Mouse (Mus musculus) right cerebral cortex, postnatal 14 days (tissue): ENCODE data around the gene Pqbp1.

ENCODE experiments used
- DNase-seq: peaks from one replicate; pipeline ENCODE4 v3.0.0; 2022

The Pqbp1 gene

DNA sequence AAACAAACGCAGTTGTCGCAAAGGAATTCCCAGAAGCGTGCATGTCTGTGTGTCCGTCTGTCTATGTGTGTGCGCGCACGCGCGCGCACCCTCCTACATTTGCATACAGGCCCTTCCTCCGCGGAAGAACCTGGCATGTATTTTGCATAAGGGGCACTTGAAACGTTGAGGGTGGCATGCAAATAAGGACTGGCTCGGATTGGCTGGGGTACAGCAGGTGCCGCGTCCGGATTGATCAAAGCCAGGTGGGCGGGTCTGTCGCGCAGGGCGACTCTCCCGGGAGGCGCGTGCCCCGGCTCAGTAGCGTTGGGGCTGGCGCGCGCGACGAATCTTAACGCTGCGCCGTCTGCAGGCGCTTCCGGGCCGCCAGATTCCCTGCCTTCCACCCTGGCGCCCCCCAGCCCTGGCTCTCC lies 21.1 kb downstream of the Pqbp1 start, which contains the start of gene Pim2:
Gene Pim2 (plus strand): TSS at position 256 of the 413 bp plus-strand sequence.
- peak; percentile 79 for DNase-seq

DNA sequence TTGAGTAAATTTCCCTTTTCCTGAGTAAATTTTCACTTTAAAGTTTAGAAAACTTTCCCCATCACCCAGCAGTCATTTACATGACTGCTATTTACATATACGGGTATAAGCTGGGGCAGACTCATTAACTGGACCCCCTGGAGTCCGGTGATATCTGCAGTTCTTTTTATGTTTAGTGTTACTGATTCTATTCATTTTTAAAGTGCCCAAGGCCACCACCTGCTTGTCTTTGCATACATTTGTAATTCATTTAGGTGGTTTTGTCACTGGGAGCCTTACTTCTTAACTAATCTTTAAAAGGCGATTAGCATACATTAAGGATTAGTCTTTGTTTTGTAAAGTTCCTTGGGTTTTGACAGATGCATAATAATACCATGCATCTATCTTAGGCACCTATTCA lies 29.2 kb downstream of the Pqbp1 start:
- DNase-seq: no peak

DNA sequence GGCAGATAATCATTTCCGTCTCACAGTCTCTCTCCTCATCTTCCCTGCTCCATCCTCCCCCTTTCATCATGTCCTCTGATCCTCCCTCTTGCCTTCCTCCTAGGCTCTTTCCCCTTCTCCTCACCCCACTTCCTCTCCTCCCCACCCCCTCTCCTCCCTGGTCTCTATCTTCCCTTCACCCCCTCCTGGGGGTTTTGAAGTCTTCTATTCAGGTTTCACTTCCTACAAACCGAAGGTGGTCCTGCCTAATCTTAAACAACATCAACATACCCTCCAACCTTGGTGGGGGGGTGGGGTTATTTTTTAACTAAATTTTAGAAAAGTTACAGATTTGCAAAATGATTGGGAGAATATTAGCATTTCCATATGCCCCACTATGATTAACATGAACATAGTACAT lies 30.6 kb downstream of the Pqbp1 start:
- DNase-seq: no peak

DNA sequence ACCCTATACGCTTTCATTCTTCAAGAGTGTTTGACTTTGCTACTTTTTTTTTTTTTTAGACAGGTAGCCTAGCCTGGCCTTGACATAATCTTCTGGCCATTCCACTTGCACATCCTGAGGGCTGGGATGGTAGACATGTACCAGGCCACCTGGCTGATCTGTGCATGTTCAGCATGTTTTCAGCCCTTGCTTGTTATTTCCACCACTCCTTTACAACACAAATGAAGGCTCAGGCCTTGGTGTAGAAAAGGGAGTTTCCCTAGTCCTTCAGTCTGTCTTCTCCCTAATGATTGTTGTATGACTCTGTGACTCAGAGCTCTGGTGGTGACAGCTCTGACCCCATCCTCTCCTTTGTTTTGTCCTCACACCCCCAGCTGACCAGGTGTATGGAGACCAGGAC lies 31.9 kb downstream of the Pqbp1 start:
- no peak for DNase-seq

DNA sequence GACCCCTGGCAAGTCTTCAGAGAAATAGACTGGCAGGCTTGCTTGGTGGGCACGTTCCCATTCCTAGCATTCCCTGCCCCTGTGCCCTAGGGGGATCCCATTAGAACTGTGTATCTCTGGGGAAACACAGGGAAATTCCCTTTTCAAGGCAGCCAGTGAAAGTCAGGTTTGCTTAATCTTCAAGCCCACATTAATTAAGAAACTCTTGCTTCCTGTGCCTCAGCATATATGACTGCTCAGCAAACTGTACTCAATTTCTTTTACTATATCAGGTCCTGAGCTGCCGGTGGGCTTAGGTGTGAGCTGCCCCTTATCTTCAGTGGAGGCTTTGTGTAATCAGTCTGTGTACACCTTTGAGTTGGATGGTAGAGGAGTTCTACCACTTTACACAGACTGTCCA lies 33.3 kb downstream of the Pqbp1 start:
- no peak for DNase-seq

DNA sequence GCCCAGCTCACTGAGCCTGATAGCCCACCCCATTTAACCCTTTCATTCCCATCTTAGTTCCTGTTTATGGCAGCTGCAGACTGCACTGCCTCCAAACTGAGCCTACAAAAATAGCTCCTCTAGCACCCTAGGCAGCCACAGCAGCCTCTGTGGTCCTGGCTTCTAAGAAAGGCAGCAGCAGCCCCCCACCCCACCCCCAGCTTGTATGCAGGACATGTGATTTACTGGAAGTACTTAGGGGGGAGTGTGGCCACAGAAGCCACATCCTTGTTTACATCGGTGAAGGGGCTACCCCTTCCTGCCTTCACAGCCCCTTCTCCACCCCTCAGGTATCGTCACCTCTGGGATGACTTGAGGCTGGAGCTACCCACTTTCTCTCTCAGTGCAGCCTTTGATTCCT lies 33.7 kb downstream of the Pqbp1 start:
- DNase-seq: no peak

DNA sequence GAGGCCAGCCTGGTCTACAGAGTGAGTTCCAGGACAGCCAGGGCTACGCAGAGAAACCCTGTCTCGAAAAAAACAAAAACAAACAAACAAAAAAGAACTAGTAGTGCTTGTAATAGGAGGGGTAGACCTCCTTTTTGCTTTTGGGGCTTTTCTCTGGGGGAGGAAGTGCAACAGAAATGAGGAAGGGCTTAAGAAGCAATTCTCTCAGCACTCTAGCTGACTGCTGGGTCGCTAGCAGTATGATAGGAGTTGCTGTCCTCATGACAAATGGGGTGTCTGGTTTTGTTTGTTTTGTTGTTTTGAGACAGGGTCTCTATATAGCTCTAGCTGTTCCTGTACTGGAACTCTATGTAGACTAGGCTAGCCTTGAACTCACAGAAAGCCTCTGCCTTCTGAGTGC lies 34.5 kb downstream of the Pqbp1 start:
- DNase-seq: no peak

DNA sequence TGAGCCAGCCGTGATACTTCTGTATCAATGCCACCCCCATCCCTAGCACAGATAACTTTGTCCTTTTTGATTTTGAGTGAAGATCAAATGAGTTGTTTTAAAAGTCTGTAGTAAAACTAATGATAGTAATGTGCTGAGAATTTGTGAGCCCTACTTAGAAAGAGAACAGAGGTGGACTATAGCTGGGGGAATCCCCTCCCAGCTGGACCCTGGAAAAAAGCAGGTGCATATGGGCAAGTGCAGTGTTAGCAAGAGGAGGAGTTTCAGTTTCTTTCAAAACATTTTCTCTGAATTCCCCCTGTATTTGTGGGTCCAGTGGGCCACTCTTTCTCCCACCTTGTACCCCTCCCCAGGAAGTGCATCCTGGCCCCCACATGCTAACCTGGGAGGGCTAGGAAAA lies 35.9 kb downstream of the Pqbp1 start:
- DNase-seq: no peak

DNA sequence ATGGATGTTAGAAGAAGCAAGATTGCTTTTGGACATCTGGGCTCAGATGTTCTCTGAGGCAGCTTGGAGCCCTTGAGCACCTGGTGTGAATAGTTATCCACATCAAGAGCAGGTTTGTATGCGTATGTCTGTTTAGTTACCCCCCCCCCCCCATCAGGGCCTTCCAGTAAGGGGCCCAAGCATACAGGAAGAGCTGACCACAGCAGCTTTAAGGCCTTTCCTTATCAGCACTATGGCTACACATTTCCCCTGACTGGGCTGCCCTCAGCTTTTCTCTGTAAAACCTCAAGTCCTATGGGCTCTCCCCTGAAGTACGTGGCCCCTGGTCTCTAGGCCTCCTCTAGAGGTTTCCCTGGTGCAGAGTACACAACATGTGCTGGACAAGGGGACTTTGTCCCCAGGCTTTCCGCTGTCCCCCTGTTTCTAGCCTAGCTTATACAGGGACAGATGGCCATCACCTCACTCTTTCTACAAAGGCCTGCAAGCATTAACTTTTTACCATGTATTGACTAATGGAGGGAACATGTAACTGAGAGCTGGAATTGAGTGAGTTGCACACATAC lies 39.8 kb downstream of the Pqbp1 start:
- DNase-seq: no peak

DNA sequence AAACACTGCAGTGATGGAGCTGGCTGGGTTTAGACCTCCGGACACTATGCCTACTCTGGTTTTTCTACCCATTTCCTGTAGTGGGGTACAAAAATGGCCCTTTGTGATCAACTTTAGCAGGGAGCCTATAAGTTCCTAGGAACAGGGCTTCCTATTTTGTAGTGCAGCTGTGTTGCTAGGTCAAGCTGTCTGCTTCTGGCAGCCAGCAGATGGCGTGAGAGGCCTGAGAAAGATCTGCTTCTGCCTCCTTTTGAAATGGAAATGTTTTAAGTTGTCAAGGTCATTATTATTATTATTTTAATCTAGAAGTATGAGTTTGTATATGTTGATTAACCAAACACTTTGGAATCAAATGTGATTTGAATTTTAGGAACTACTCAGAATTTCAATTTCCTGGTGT lies 44.5 kb downstream of the Pqbp1 start:
- DNase-seq: no peak

DNA sequence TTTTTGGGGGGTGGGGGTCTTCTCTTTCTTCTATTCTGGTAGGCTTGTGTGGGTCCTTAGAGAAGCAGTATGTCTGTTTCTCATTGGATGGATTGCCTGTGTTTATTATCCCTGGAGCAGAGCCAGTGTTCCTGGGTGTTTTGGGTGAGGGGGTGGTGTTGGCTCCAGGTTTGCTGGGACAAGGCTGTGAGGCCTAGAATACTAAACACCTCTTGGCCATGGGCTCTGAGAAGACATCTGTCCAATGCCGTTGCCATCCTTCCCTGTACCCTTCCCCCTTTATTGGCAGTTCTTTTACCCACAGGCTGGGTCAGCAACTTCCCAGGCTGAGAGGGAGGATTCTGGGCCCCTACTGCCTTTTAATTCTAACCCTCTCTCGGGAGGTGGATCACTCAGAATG lies 51.2 kb downstream of the Pqbp1 start:
- no peak for DNase-seq
